ENCODE assay signal across 14 mouse cellular contexts in the genomic region with DNA sequence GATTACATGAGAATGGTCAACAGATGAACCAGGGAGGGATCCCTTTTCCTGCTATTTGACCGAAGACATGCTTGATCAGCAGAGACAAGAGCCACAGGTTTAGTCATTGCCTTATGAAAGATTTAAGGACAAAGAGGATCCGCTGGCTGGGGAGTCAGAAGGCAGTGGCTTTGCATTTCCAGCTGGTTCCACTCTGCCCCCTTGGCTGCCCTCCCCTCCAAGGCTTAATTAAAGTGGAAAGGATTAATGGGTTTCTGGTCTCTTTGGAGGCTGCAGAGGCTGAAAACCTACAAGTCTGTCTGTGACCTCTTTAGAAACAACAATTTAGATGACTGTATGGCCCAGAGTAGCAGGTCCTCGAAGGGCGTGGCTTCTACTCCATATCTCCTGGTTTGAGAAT.
"Had no signal": no experiment of that assay in that cellular context is flagged by ENCODE, and none has a peak within 500 bp of the region (broad histone marks: within the 10 kb centered on the region; RNA-seq: fewer than 3 reads in every experiment).

No protein-coding gene starts in this region.

- H3K27me3 ChIP-seq: intestine, embryonic 15.5 days; liver, embryonic 13.5 days; lung, embryonic 15.5 days; neural tube, embryonic 12.5 days; stomach, embryonic 15.5 days had no signal

- DNase-seq: liver; liver, embryonic 13.5 days; liver, postnatal 0 days; lung, postnatal 14 days; midbrain, embryonic 14.5 days; right cerebral cortex, postnatal 14 days; thymus, adult 2 months; thymus, postnatal 25 days had no signal

- H3K27ac ChIP-seq: intestine, embryonic 15.5 days; left cerebral cortex, adult 2 months; liver, embryonic 13.5 days; lung, embryonic 15.5 days; neural tube, embryonic 12.5 days; stomach, embryonic 15.5 days had no signal

- H3K36me3 ChIP-seq: intestine, embryonic 15.5 days; liver, embryonic 13.5 days; lung, embryonic 15.5 days; neural tube, embryonic 12.5 days; stomach, embryonic 15.5 days had no signal

- H3K4me2 ChIP-seq: intestine, embryonic 15.5 days; liver, embryonic 13.5 days; lung, embryonic 15.5 days; neural tube, embryonic 12.5 days; stomach, embryonic 15.5 days had no signal

- H3K4me3 ChIP-seq: intestine, embryonic 15.5 days; left cerebral cortex, adult 2 months; liver, embryonic 13.5 days; lung, embryonic 15.5 days; myocyte; neural tube, embryonic 12.5 days; stomach, embryonic 15.5 days had no signal

- H3K9ac ChIP-seq: intestine, embryonic 15.5 days; liver, embryonic 13.5 days; liver, postnatal 0 days; lung, embryonic 15.5 days; neural tube, embryonic 12.5 days; stomach, embryonic 15.5 days had no signal

- ATAC-seq: intestine, embryonic 15.5 days; liver, postnatal 0 days had no signal

- H3K9me3 ChIP-seq: intestine, embryonic 15.5 days; liver, embryonic 13.5 days; lung, embryonic 15.5 days; neural tube, embryonic 12.5 days; stomach, embryonic 15.5 days had no signal
